Mouse (Mus musculus): ENCODE results near the gene Hs1bp3. TPM values are rescaled to one million over a fixed set of nuclear protein-coding genes. Genes with fewer than 3 reads are reported as not detected.
A peak's percentile ranks its signal among the peaks of the same experiment; 100 is the strongest.

Gene Hs1bp3
- polyA plus RNA-seq, 1 experiment from 2014 or later: 8.4 TPM

GRCm38 (mm10) chr12:8373741-8374140, 60.5 kb downstream of the Hs1bp3 start:
- Histone ChIP-seq H3K27ac (ENCODE audit: low read depth, low read length) (no peak overlapping the region), H3K9ac (ENCODE audit: low read length) (no peak overlapping the region), H3K4me2 (ENCODE audit: low read length) (no peak overlapping the region), H3K4me3 (ENCODE audit: low read depth, low read length) (no peak overlapping the region), H3K4me1 (ENCODE audit: control insufficient read depth, insufficient read depth, low read length) (no peaks in the 10 kb centered on the region), H3K27me3 (replicated peaks; ENCODE audit: control insufficient read depth, insufficient read depth, low read length) (no peaks in the 10 kb centered on the region), H3K36me3 (ENCODE audit: control insufficient read depth, insufficient read depth, low read length) (no peaks in the 10 kb centered on the region), H3K9me3 (replicated peaks; ENCODE audit: control insufficient read depth, low read length) (no peaks in the 10 kb centered on the region)
- ATAC-seq (no peak), DNase-seq (ENCODE audit: low spot score) (no peak)
- WGBS: 82% methylated on average over 5 of the region's 5 CpGs

- Histone ChIP-seq H3K4me2 (ENCODE audit: low read length) (no peak overlapping the region), H3K36me3 (ENCODE audit: control insufficient read depth, insufficient read depth, low read length) (no peaks in the 10 kb centered on the region), H3K27me3 (replicated peaks; ENCODE audit: control insufficient read depth, insufficient read depth, low read length) (no peaks in the 10 kb centered on the region), H3K4me1 (ENCODE audit: control insufficient read depth, insufficient read depth, low read length) (no peaks in the 10 kb centered on the region), H3K9me3 (replicated peaks; ENCODE audit: control insufficient read depth, low read length) (no peaks in the 10 kb centered on the region), H3K27ac (ENCODE audit: low read depth, low read length) (no peak overlapping the region), H3K4me3 (ENCODE audit: low read depth, low read length) (no peak overlapping the region), H3K9ac (ENCODE audit: low read length) (no peak overlapping the region)
- DNase-seq (ENCODE audit: low spot score) (no peak), ATAC-seq (no peak)
- 76% methylated on average over 1 of the region's 1 CpGs for WGBS
Observed at GRCm38 (mm10) chr12:8377169-8377568, 63.9 kb downstream of the Hs1bp3 start.

- Histone ChIP-seq H3K4me1 (ENCODE audit: control insufficient read depth, insufficient read depth, low read length) (no peaks in the 10 kb centered on the region), H3K27ac (ENCODE audit: low read depth, low read length) (no peak overlapping the region), H3K9ac (ENCODE audit: low read length) (no peak overlapping the region), H3K4me3 (ENCODE audit: low read depth, low read length) (no peak overlapping the region), H3K36me3 (ENCODE audit: control insufficient read depth, insufficient read depth, low read length) (no peaks in the 10 kb centered on the region), H3K4me2 (ENCODE audit: low read length) (no peak overlapping the region), H3K27me3 (replicated peaks; ENCODE audit: control insufficient read depth, insufficient read depth, low read length) (no peaks in the 10 kb centered on the region), H3K9me3 (replicated peaks; ENCODE audit: control insufficient read depth, low read length) (no peaks in the 10 kb centered on the region)
- ATAC-seq (no peak), DNase-seq (ENCODE audit: low spot score) (no peak)
- 81% methylated on average over 9 of the region's 9 CpGs for WGBS
Observed at GRCm38 (mm10) chr12:8377955-8378620, 64.9 kb downstream of the Hs1bp3 start.

GRCm38 (mm10) chr12:8379795-8380521, 66.7 kb downstream of the Hs1bp3 start:
- WGBS: 57% methylated on average over 8 of the region's 8 CpGs
- H3K4me2 ChIP-seq (ENCODE audit: low read length): no peak overlapping the region
- no peaks in the 10 kb centered on the region for H3K36me3 ChIP-seq (ENCODE audit: control insufficient read depth, insufficient read depth, low read length)
- H3K4me3 ChIP-seq (ENCODE audit: low read depth, low read length): no peak overlapping the region
- no peaks in the 10 kb centered on the region for H3K27me3 ChIP-seq (replicated peaks; ENCODE audit: control insufficient read depth, insufficient read depth, low read length)
- no peak overlapping the region for H3K27ac ChIP-seq (ENCODE audit: low read depth, low read length)
- no peak overlapping the region for H3K9ac ChIP-seq (ENCODE audit: low read length)
- H3K9me3 ChIP-seq (replicated peaks; ENCODE audit: control insufficient read depth, low read length): no peaks in the 10 kb centered on the region
- ATAC-seq (peak; percentile 48; the same call in 1 of the 2 replicates), DNase-seq (ENCODE audit: low spot score) (no peak)
- no peaks in the 10 kb centered on the region for H3K4me1 ChIP-seq (ENCODE audit: control insufficient read depth, insufficient read depth, low read length)

GRCm38 (mm10) chr12:8380944-8381343, 67.7 kb downstream of the Hs1bp3 start:
- Histone ChIP-seq H3K4me1 (ENCODE audit: control insufficient read depth, insufficient read depth, low read length) (no peaks in the 10 kb centered on the region), H3K27me3 (replicated peaks; ENCODE audit: control insufficient read depth, insufficient read depth, low read length) (no peaks in the 10 kb centered on the region), H3K4me3 (ENCODE audit: low read depth, low read length) (no peak overlapping the region), H3K27ac (ENCODE audit: low read depth, low read length) (no peak overlapping the region), H3K4me2 (ENCODE audit: low read length) (no peak overlapping the region), H3K9me3 (replicated peaks; ENCODE audit: control insufficient read depth, low read length) (no peaks in the 10 kb centered on the region), H3K36me3 (ENCODE audit: control insufficient read depth, insufficient read depth, low read length) (no peaks in the 10 kb centered on the region), H3K9ac (ENCODE audit: low read length) (no peak overlapping the region)
- WGBS: 45% methylated on average over 9 of the region's 9 CpGs
- DNase-seq (ENCODE audit: low spot score) (no peak), ATAC-seq (no peak)

GRCm38 (mm10) chr12:8381940-8382339, 68.7 kb downstream of the Hs1bp3 start:
- H3K9me3 ChIP-seq (replicated peaks; ENCODE audit: control insufficient read depth, low read length): no peaks in the 10 kb centered on the region
- H3K36me3 ChIP-seq (ENCODE audit: control insufficient read depth, insufficient read depth, low read length): no peaks in the 10 kb centered on the region
- no peak overlapping the region for H3K27ac ChIP-seq (ENCODE audit: low read depth, low read length)
- H3K4me2 ChIP-seq (ENCODE audit: low read length): no peak overlapping the region
- 90% methylated on average over 2 of the region's 2 CpGs for WGBS
- DNase-seq (ENCODE audit: low spot score) (no peak), ATAC-seq (no peak)
- no peaks in the 10 kb centered on the region for H3K4me1 ChIP-seq (ENCODE audit: control insufficient read depth, insufficient read depth, low read length)
- H3K4me3 ChIP-seq (ENCODE audit: low read depth, low read length): no peak overlapping the region
- H3K9ac ChIP-seq (ENCODE audit: low read length): no peak overlapping the region
- no peaks in the 10 kb centered on the region for H3K27me3 ChIP-seq (replicated peaks; ENCODE audit: control insufficient read depth, insufficient read depth, low read length)

GRCm38 (mm10) chr12:8383822-8384221, 70.6 kb downstream of the Hs1bp3 start:
- Histone ChIP-seq H3K9me3 (replicated peaks; ENCODE audit: control insufficient read depth, low read length) (no peaks in the 10 kb centered on the region), H3K36me3 (ENCODE audit: control insufficient read depth, insufficient read depth, low read length) (no peaks in the 10 kb centered on the region), H3K4me2 (ENCODE audit: low read length) (no peak overlapping the region), H3K27ac (ENCODE audit: low read depth, low read length) (no peak overlapping the region), H3K27me3 (replicated peaks; ENCODE audit: control insufficient read depth, insufficient read depth, low read length) (no peaks in the 10 kb centered on the region), H3K4me3 (ENCODE audit: low read depth, low read length) (no peak overlapping the region), H3K4me1 (ENCODE audit: control insufficient read depth, insufficient read depth, low read length) (no peaks in the 10 kb centered on the region), H3K9ac (ENCODE audit: low read length) (no peak overlapping the region)
- ATAC-seq (no peak), DNase-seq (ENCODE audit: low spot score) (no peak)
- WGBS: 91% methylated on average over 6 of the region's 6 CpGs

GRCm38 (mm10) chr12:8386451-8387011, 73.3 kb downstream of the Hs1bp3 start:
- Histone ChIP-seq H3K4me1 (ENCODE audit: control insufficient read depth, insufficient read depth, low read length) (no peaks in the 10 kb centered on the region), H3K4me3 (ENCODE audit: low read depth, low read length) (no peak overlapping the region), H3K27ac (ENCODE audit: low read depth, low read length) (no peak overlapping the region), H3K9me3 (replicated peaks; ENCODE audit: control insufficient read depth, low read length) (no peaks in the 10 kb centered on the region), H3K4me2 (ENCODE audit: low read length) (no peak overlapping the region), H3K9ac (ENCODE audit: low read length) (no peak overlapping the region), H3K36me3 (ENCODE audit: control insufficient read depth, insufficient read depth, low read length) (no peaks in the 10 kb centered on the region), H3K27me3 (replicated peaks; ENCODE audit: control insufficient read depth, insufficient read depth, low read length) (no peaks in the 10 kb centered on the region)
- WGBS: 53% methylated on average over 6 of the region's 6 CpGs
- peak; percentile 34; the same call in 1 of the 2 replicates for ATAC-seq
- DNase-seq (ENCODE audit: low spot score): peak; percentile 13

GRCm38 (mm10) chr12:8387281-8387680, 74.0 kb downstream of the Hs1bp3 start:
- H3K9ac ChIP-seq (ENCODE audit: low read length): no peak overlapping the region
- DNase-seq (ENCODE audit: low spot score) (no peak), ATAC-seq (no peak)
- WGBS: 96% methylated on average over 1 of the region's 1 CpGs
- H3K4me2 ChIP-seq (ENCODE audit: low read length): no peak overlapping the region
- H3K36me3 ChIP-seq (ENCODE audit: control insufficient read depth, insufficient read depth, low read length): no peaks in the 10 kb centered on the region
- H3K9me3 ChIP-seq (replicated peaks; ENCODE audit: control insufficient read depth, low read length): no peaks in the 10 kb centered on the region
- no peaks in the 10 kb centered on the region for H3K27me3 ChIP-seq (replicated peaks; ENCODE audit: control insufficient read depth, insufficient read depth, low read length)
- H3K4me1 ChIP-seq (ENCODE audit: control insufficient read depth, insufficient read depth, low read length): no peaks in the 10 kb centered on the region
- H3K27ac ChIP-seq (ENCODE audit: low read depth, low read length): no peak overlapping the region
- no peak overlapping the region for H3K4me3 ChIP-seq (ENCODE audit: low read depth, low read length)

All from forebrain, embryonic 14.5 days (tissue).